Mouse (Mus musculus) myocyte (in vitro differentiated cells): Measurements from ENCODE around the gene Gimap9. TPM values are rescaled to one million over a fixed set of nuclear protein-coding genes. Genes with fewer than 3 reads are reported as not detected.

Experiments
- H3K27me3 ChIP-seq: one replicate; pipeline ENCODE4 v1.6.1; 2011; ENCODE audit not compliant: control insufficient read depth, insufficient read depth, insufficient read length
- H3K36me3 ChIP-seq: one replicate; pipeline ENCODE4 v1.6.1; 2011; ENCODE audit not compliant: control insufficient read depth, insufficient read depth
- H3K4me2 ChIP-seq: one replicate; pipeline ENCODE4 v1.6.1; 2011; ENCODE audit warnings: low read depth, control low read depth
- H3K4me3 ChIP-seq: one replicate; pipeline ENCODE4 v1.5.1; 2011; ENCODE audit warnings: mild to moderate bottlenecking, control low read depth, moderate library complexity
- H3K79me2 ChIP-seq: one replicate; pipeline ENCODE4 v1.6.1; 2011; ENCODE audit not compliant: control insufficient read depth, insufficient read depth
- H3ac ChIP-seq: one replicate; pipeline ENCODE4 v1.6.1; 2011; ENCODE audit not compliant: control insufficient read depth, insufficient read length
- CEBPB ChIP-seq: IDR thresholded peaks from 2 replicates; pipeline ENCODE4 v1.6.1; 2011; ENCODE audit warnings: mild to moderate bottlenecking, moderate library complexity; ENCODE audit not compliant: poor library complexity, insufficient read depth, severe bottlenecking
- E2F4 ChIP-seq: IDR thresholded peaks from one replicate; pipeline ENCODE4 v1.6.1; 2011; ENCODE audit warnings: mild to moderate bottlenecking, control low read depth, moderate library complexity; ENCODE audit not compliant: insufficient read depth
- MAX ChIP-seq: IDR thresholded peaks from one replicate; pipeline ENCODE4 v1.6.1; 2011; ENCODE audit warnings: low read depth, mild to moderate bottlenecking, control low read depth
- MYOD1 ChIP-seq, 3 experiments: IDR thresholded peaks; one replicate each; pipeline ENCODE4 v1.6.1; 2011; ENCODE audit warnings: control low read depth in 2 of 3, low read depth in 2 of 3, mild to moderate bottlenecking in 2 of 3, moderate library complexity in 1 of 3; ENCODE audit not compliant: insufficient read length in 2 of 3, control insufficient read depth in 1 of 3
- MYOG ChIP-seq, 3 experiments: IDR thresholded peaks; one replicate each; pipeline ENCODE4 v1.6.1; 2011; ENCODE audit warnings: control low read depth in 2 of 3, low read depth in 2 of 3, mild to moderate bottlenecking in 2 of 3; ENCODE audit not compliant: insufficient read length in 2 of 3, control insufficient read depth in 1 of 3, insufficient read depth in 1 of 3
- POLR2A ChIP-seq: IDR thresholded peaks from one replicate; pipeline ENCODE4 v1.6.1; 2011; ENCODE audit warnings: low read depth, mild to moderate bottlenecking, control low read depth, moderate library complexity; ENCODE audit not compliant: insufficient read length
- POLR2AphosphoS2 ChIP-seq: IDR thresholded peaks from one replicate; pipeline ENCODE4 v1.6.1; 2011; ENCODE audit warnings: low read depth, control low read depth; ENCODE audit not compliant: insufficient read length
- REST ChIP-seq: IDR thresholded peaks from one replicate; pipeline ENCODE4 v1.6.1; 2011; ENCODE audit warnings: mild to moderate bottlenecking, control low read depth, moderate library complexity; ENCODE audit not compliant: insufficient read depth, insufficient read length
- SRF ChIP-seq: IDR thresholded peaks from one replicate; pipeline ENCODE4 v1.6.1; 2011; ENCODE audit warnings: low read depth; ENCODE audit not compliant: control insufficient read depth, insufficient read length
- TCF12 ChIP-seq: IDR thresholded peaks from one replicate; pipeline ENCODE4 v1.6.1; 2011; ENCODE audit warnings: mild to moderate bottlenecking, control low read depth; ENCODE audit not compliant: poor library complexity, insufficient read depth, severe bottlenecking
- TCF3 ChIP-seq: IDR thresholded peaks from one replicate; pipeline ENCODE4 v1.6.1; 2011; ENCODE audit warnings: low read depth, control low read depth; ENCODE audit not compliant: insufficient read length
- USF1 ChIP-seq: IDR thresholded peaks from one replicate; pipeline ENCODE4 v1.6.1; 2011; ENCODE audit warnings: low read depth, mild to moderate bottlenecking, control low read depth, moderate library complexity
- polyA plus RNA-seq: library from polyadenylated mRNA; unstranded; fragments of >200 nt; fragmentation: generic; extraction: Trizol; gene quantifications from one replicate; pipeline ENCODE4 v1.2.1, GENCODE M21; 2012; ENCODE audit warnings: missing spikeins

The Gimap9 gene
- polyA plus RNA-seq, 1 experiment, result 0.42 TPM

DNA sequence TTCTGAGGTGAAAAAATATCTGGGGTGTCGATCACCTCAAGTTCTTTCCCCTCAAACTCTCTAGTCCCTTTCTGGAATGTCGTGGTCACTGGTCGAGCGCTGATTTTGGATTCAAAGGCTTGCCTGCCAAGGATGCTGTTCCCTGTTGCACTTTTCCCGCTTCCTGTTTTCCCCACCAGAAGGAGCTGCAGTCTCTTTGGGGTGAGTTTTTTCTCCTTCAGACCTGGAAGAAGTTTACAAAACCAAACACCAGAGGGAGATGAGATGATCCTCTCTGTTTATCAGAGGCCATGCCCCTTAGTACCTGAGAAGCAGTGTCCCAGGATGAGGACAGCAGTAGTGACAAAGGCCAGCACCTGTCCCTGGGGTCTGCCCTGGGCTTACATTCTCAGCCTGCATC lies 26.7 kb downstream of the Gimap9 start:
- no peak for TF ChIP-seq SRF
- TF ChIP-seq MAX, result no peak
- TF ChIP-seq USF1, result no peak
- no peak for TF ChIP-seq TCF3
- no peak for TF ChIP-seq E2F4
- TF ChIP-seq POLR2AphosphoS2, result no peak
- no peak for TF ChIP-seq MYOD1 (IDR thresholded peaks at IDR 0.05; ENCODE audit: control insufficient read depth in 1 of 3, insufficient read length in 2 of 3, low read depth in 2 of 3)
- TF ChIP-seq POLR2A, result no peak
- TF ChIP-seq MYOG (IDR thresholded peaks at IDR 0.05; ENCODE audit: control insufficient read depth in 1 of 3, insufficient read depth in 1 of 3, insufficient read length in 2 of 3, low read depth in 2 of 3), result no peak
- TF ChIP-seq REST, result no peak
- no peak for TF ChIP-seq CEBPB
- no peak for TF ChIP-seq TCF12
- Histone ChIP-seq H3ac (no peak overlapping the region), H3K36me3 (no peaks in the 10 kb centered on the region), H3K27me3 (no peaks in the 10 kb centered on the region), H3K4me2 (no peak overlapping the region), H3K4me3 (no peak overlapping the region), H3K79me2 (no peaks in the 10 kb centered on the region)

DNA sequence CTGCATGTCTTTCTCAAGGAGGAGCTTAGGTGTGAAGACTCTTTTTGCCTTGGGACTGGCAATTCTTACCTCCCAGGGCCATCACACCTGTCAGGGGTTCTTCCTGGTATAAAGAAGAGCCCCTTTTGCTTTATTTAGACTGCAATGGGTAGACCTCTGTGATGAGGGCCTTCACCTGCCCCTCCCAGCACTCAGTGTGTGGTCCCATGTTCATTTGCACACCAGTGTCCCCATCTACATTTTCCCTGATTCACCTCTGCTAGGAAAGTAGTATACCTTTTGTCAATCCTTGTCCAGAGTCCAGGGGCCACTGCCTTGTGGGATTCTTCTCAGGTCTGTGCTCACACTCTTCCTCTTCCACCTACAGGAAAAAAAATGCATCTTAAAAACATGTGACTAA lies 28.2 kb downstream of the Gimap9 start:
- TF ChIP-seq SRF (no peak), MAX (no peak), MYOD1 (IDR thresholded peaks at IDR 0.05; ENCODE audit: control insufficient read depth in 1 of 3, insufficient read length in 2 of 3, low read depth in 2 of 3) (no peak), POLR2AphosphoS2 (no peak), REST (no peak), TCF3 (no peak), TCF12 (no peak), USF1 (no peak), MYOG (IDR thresholded peaks at IDR 0.05; ENCODE audit: control insufficient read depth in 1 of 3, insufficient read depth in 1 of 3, insufficient read length in 2 of 3, low read depth in 2 of 3) (no peak), CEBPB (no peak), POLR2A (no peak), E2F4 (no peak)
- Histone ChIP-seq H3K4me2 (no peak overlapping the region), H3ac (no peak overlapping the region), H3K27me3 (no peaks in the 10 kb centered on the region), H3K4me3 (no peak overlapping the region), H3K79me2 (no peaks in the 10 kb centered on the region), H3K36me3 (no peaks in the 10 kb centered on the region)

- Histone ChIP-seq H3K4me3 (no peak overlapping the region), H3K79me2 (no peaks in the 10 kb centered on the region), H3K27me3 (no peaks in the 10 kb centered on the region), H3K4me2 (no peak overlapping the region), H3ac (no peak overlapping the region), H3K36me3 (no peaks in the 10 kb centered on the region)
- no peak for TF ChIP-seq POLR2A
- no peak for TF ChIP-seq REST
- TF ChIP-seq POLR2AphosphoS2, result no peak
- no peak for TF ChIP-seq MYOD1 (IDR thresholded peaks at IDR 0.05; ENCODE audit: control insufficient read depth in 1 of 3, insufficient read length in 2 of 3, low read depth in 2 of 3)
- no peak for TF ChIP-seq E2F4
- no peak for TF ChIP-seq SRF
- TF ChIP-seq TCF12, result no peak
- TF ChIP-seq MYOG (IDR thresholded peaks at IDR 0.05; ENCODE audit: control insufficient read depth in 1 of 3, insufficient read depth in 1 of 3, insufficient read length in 2 of 3, low read depth in 2 of 3), result no peak
- no peak for TF ChIP-seq USF1
- no peak for TF ChIP-seq TCF3
- TF ChIP-seq MAX, result no peak
- no peak for TF ChIP-seq CEBPB
Observed at GRCm38 (mm10) chr6:48706130-48706529, 30.2 kb downstream of the Gimap9 start.

DNA sequence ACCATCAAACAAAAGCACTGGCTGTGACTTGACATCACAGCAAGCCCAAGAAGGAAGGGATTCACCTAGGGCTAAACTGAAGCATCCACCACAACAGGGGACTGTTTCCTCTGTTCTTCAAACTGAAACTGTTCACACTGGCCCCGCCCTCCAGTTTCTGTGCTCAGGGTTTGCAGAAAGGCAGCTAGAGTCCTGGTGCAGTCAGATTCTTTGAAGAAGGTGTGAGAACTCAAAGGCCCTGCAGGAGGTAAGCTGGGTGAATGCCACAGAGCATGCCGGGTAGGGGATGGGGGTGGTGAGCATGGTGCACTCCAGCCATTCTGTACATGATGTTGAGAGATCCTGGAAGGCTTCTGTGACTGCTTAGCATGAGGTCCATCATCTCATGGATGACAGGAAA lies 42.5 kb downstream of the Gimap9 start, which contains the start of the genes Gm28053 and Gimap7:
Gene Gm28053 (plus strand): TSS at position 153 of the 400 bp plus-strand sequence.
Gene Gimap7 (plus strand): TSS at position 167 of the 400 bp plus-strand sequence.
- TF ChIP-seq TCF12, result no peak
- no peak for TF ChIP-seq SRF
- TF ChIP-seq E2F4, result no peak
- no peak for TF ChIP-seq REST
- TF ChIP-seq TCF3, result no peak
- no peak for TF ChIP-seq POLR2A
- TF ChIP-seq MAX, result no peak
- no peak for TF ChIP-seq CEBPB
- no peak for TF ChIP-seq MYOD1 (IDR thresholded peaks at IDR 0.05; ENCODE audit: control insufficient read depth in 1 of 3, insufficient read length in 2 of 3, low read depth in 2 of 3)
- TF ChIP-seq MYOG (IDR thresholded peaks at IDR 0.05; ENCODE audit: control insufficient read depth in 1 of 3, insufficient read depth in 1 of 3, insufficient read length in 2 of 3, low read depth in 2 of 3), result no peak
- TF ChIP-seq POLR2AphosphoS2, result no peak
- no peak for TF ChIP-seq USF1
- Histone ChIP-seq H3K27me3 (no peaks in the 10 kb centered on the region), H3K36me3 (no peaks in the 10 kb centered on the region)

DNA sequence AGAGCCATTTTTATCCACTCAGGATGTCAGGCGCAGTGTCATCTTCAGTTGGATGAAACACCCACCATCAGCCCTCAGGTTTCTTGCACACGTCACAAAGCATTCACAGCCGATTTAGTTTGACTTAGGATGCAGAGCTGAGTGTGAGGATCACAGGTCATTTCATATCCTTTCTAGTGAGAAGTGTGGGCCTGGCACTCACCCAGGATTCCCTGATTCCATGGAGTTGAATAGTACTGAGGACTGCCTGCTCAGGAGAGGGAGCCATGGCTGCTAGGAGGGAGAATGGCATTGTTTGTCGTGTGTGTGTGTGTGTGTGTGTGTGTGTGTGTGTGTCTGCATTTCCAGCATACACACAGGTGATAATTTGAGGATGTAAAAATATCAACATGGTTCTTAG lies 44.4 kb downstream of the Gimap9 start:
- TF ChIP-seq MYOG (IDR thresholded peaks at IDR 0.05; ENCODE audit: control insufficient read depth in 1 of 3, insufficient read depth in 1 of 3, insufficient read length in 2 of 3, low read depth in 2 of 3) (no peak), CEBPB (no peak), MAX (no peak), REST (no peak), POLR2AphosphoS2 (no peak)
- H3K27me3 ChIP-seq, result no peaks in the 10 kb centered on the region
- no peaks in the 10 kb centered on the region for H3K79me2 ChIP-seq
- H3K36me3 ChIP-seq, result no peaks in the 10 kb centered on the region
- no peak overlapping the region for H3K4me2 ChIP-seq
- H3K4me3 ChIP-seq, result no peak overlapping the region
- no peak overlapping the region for H3ac ChIP-seq

More for the DNA sequence above, 42.5 kb downstream of the Gimap9 start, which contains the start of the genes Gm28053 and Gimap7:
- Histone ChIP-seq H3K4me2 (no peak within 1 kb of the TSS), H3ac (no peak within 1 kb of the TSS), H3K79me2 (no peaks in the 10 kb centered on the region), H3K4me3 (no peak within 1 kb of the TSS)
